Mouse (Mus musculus): ENCODE data around the gene Sgip1.

DNA sequence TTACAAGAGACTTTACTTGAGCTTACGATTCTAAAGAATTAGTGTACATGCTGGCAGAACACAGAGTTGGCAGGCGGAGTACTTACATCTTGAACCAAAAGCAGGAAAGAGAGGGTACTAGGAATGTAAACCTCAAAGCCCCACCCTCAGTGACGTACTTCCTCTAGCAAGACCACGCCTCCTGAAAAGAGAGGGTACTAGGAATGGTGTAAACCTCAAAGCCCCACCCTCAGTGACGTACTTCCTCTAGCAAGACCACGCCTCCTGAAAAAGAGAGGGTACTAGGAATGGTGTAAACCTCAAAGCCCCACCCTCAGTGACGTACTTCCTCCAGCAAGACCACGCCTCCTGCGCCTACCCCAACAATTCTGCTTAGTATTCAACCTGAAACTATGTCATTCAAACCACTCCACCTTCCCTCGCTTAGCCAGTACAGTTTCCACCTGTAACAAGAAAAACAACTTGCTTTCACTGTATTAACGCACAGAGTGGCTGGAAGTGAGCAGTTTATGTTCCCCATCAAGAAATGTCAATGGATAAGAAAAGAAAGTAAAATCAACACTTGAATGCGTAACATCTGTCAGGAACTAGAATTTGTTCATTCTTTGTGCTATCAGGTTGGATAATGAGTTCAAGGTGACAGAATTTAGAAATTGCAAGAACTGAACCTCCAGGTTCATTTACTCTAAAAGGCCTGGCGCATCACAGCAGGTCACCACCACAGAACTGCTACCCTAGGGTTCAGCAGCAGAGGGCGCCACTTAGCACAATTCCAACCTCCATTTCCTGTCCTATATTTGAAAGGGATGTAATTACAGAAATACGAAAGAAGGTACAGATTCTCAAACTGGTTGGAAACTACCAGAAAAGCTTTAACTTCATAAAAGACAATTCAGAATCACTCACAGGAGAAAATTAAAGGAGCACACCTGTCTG, 118.4 kb downstream of the Sgip1 start:
- no peak for TF ChIP-seq CTCF (IDR thresholded peaks at IDR 0.05; ENCODE audit: low read depth)
- no peak for TF ChIP-seq EP300 (IDR thresholded peaks at IDR 0.05; ENCODE audit: low read depth)

All from heart, postnatal 0 days (tissue).